Mouse (Mus musculus): ENCODE data around the gene Usp53. TPM values are rescaled to one million over a fixed set of nuclear protein-coding genes. Genes with fewer than 3 reads are reported as not detected.
A peak's percentile ranks its signal among the peaks of the same experiment; 100 is the strongest.

Usp53 gene
- polyA plus RNA-seq, 1 experiment = 1.7 TPM

DNA sequence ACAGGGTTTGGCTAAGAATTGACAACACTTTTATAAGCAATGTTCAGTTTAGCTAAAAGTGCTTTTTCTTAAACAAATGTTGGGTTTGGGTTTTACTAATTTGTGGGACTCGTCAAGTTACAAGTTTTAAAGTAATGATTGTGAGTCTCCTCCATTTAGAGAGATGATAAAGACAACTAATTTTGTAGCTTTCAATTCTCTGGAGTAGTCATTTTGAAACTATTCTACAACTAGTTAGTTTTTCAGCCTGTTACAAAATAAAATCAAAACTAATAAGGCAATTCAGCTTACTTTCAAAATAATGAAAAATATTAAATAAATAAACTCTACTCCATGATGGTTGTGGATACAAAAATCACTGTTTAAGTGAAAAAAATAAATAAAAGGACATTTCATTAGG, 51.8 kb downstream of the Usp53 start:
- H3ac ChIP-seq (ENCODE audit: control insufficient read depth, insufficient read length) = no peak overlapping the region
- H3K79me2 ChIP-seq (ENCODE audit: control insufficient read depth, insufficient read depth) = no peaks in the 10 kb centered on the region
- H3K4me3 ChIP-seq = no peak overlapping the region
- TF ChIP-seq MYOD1 (IDR thresholded peaks at IDR 0.05; ENCODE audit: control insufficient read depth in 1 of 3, insufficient read length in 2 of 3, low read depth in 2 of 3) (no peak), MAX (IDR thresholded peaks at IDR 0.05; ENCODE audit: low read depth) (no peak), POLR2AphosphoS2 (IDR thresholded peaks at IDR 0.05; ENCODE audit: insufficient read length, low read depth) (no peak), TCF12 (IDR thresholded peaks at IDR 0.05; ENCODE audit: insufficient read depth, poor library complexity, severe bottlenecking) (no peak), REST (IDR thresholded peaks at IDR 0.05; ENCODE audit: insufficient read depth, insufficient read length) (no peak), TCF3 (IDR thresholded peaks at IDR 0.05; ENCODE audit: insufficient read length, low read depth) (no peak), USF1 (IDR thresholded peaks at IDR 0.05; ENCODE audit: low read depth) (no peak), E2F4 (IDR thresholded peaks at IDR 0.05; ENCODE audit: insufficient read depth) (no peak), CEBPB (IDR thresholded peaks at IDR 0.05; ENCODE audit: insufficient read depth, poor library complexity, severe bottlenecking) (no peak), SRF (IDR thresholded peaks at IDR 0.05; ENCODE audit: control insufficient read depth, insufficient read length, low read depth) (no peak), POLR2A (IDR thresholded peaks at IDR 0.05; ENCODE audit: insufficient read length, low read depth) (no peak), MYOG (IDR thresholded peaks at IDR 0.05; ENCODE audit: control insufficient read depth in 1 of 3, insufficient read depth in 1 of 3, insufficient read length in 2 of 3, low read depth in 2 of 3) (no peak)
- H3K4me2 ChIP-seq (ENCODE audit: low read depth) = no peak overlapping the region
- no peaks in the 10 kb centered on the region for H3K27me3 ChIP-seq (ENCODE audit: control insufficient read depth, insufficient read depth, insufficient read length)
- H3K36me3 ChIP-seq (ENCODE audit: control insufficient read depth, insufficient read depth) = peaks cover 15% of the 10 kb centered on the region

DNA sequence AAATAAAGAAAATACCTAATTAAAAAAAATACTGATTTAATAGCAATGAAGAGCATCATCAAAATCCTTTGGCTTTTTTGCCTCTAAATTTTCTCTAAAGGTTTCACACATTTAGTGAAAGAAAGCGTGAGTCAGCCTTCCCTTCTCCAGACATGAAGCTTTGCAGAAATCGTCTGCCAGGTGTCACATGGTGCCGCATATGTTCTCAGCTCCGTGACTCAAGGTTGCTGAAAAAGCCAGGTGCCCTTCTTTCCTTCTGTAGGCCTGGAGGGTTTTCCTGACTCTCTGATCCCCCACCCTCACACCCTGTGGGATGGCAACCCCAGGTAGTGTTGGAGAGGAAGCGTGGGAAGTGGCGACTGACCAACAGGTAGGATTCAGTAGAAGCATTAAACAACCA, 54.6 kb downstream of the Usp53 start:
- Histone ChIP-seq H3K27me3 (ENCODE audit: control insufficient read depth, insufficient read depth, insufficient read length) (no peaks in the 10 kb centered on the region), H3K4me2 (ENCODE audit: low read depth) (no peak overlapping the region), H3ac (ENCODE audit: control insufficient read depth, insufficient read length) (no peak overlapping the region), H3K4me3 (no peak overlapping the region), H3K79me2 (ENCODE audit: control insufficient read depth, insufficient read depth) (peaks cover 9% of the 10 kb centered on the region), H3K36me3 (ENCODE audit: control insufficient read depth, insufficient read depth) (peaks cover 12% of the 10 kb centered on the region)
- TF ChIP-seq TCF3 (IDR thresholded peaks at IDR 0.05; ENCODE audit: insufficient read length, low read depth) (no peak), MYOD1 (IDR thresholded peaks at IDR 0.05; ENCODE audit: control insufficient read depth in 1 of 3, insufficient read length in 2 of 3, low read depth in 2 of 3) (no peak)

DNA sequence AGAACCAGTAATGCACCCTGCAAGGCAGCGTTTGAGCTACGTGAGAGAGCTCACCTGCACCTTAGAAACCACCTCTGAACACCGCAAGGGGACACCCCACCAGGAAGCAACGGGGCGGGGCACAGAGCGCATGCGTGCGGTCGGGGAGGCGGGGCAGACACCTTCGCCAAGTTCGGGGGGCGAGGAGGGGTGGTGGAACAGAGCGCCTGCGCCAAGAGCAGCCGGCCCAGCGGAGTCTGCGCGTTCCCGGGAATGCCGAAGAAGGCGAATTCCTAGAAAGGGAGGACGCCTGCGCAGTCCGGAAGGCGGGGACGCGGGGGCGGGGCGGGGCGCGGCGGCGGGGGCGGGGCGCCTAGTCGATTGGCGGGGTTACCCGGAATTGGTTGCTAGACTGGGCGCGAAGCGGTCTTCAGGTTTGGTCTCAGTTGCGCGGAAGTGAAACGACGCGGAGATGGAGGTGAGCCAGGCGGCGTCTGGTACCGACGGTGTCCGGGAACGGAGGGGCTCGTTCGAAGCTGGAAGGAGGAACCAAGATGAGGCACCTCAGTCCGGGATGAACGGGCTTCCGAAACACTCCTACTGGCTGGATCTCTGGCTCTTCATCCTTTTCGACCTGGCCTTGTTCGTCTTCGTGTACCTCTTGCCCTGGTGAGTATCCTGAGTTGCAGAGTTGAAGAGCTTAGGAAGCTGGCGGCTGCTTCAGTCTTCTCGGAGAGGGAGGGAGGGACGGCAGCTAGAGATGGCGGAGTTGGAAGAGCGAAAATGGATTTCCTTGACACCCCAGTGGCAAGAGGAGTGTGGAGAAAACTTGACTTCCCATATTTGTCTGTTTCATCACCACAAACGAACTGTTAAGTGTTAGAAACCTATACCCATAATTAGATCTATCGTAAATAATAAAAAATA, 60.0 kb downstream of the Usp53 start, which contains the start of gene 1810037I17Rik:
Gene 1810037I17Rik (plus strand): TSS at position 195 of the 906 bp plus-strand sequence.
- peak within 1 kb of the TSS; percentile 89 for H3K4me2 ChIP-seq (ENCODE audit: low read depth)
- H3K79me2 ChIP-seq (ENCODE audit: control insufficient read depth, insufficient read depth) = peaks cover 12% of the 10 kb centered on the region
- peak within 1 kb of the TSS; percentile 84 for H3K4me3 ChIP-seq
- no peaks in the 10 kb centered on the region for H3K27me3 ChIP-seq (ENCODE audit: control insufficient read depth, insufficient read depth, insufficient read length)
- no peaks in the 10 kb centered on the region for H3K36me3 ChIP-seq (ENCODE audit: control insufficient read depth, insufficient read depth)
- peak within 1 kb of the TSS; percentile 12 for H3ac ChIP-seq (ENCODE audit: control insufficient read depth, insufficient read length)
- TF ChIP-seq USF1 (IDR thresholded peaks at IDR 0.05; ENCODE audit: low read depth) (no peak), POLR2AphosphoS2 (IDR thresholded peaks at IDR 0.05; ENCODE audit: insufficient read length, low read depth) (peak; percentile 67), MYOG (IDR thresholded peaks at IDR 0.05; ENCODE audit: control insufficient read depth in 1 of 3, insufficient read depth in 1 of 3, insufficient read length in 2 of 3, low read depth in 2 of 3) (peak in 1 of 3 experiments; percentile 5)

DNA sequence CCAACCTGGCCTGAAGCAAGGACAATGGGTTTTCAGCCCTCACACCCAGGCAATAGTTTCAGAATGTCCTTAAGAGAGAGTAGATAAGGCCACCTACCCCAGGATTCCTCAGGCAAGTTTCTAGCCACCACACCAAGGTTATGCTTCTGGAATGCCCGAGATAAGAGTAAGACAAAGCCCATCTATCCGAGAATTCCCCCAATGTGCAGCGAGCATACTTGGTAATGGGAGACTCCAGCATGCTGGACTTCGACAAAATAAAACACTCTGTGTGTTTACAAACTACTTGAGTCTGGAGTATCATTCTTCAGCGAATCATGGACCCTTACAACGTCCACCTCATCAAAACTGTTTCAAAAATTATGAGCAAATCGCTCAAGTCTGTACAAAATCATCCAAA, 61.2 kb downstream of the Usp53 start:
- Histone ChIP-seq H3K4me2 (ENCODE audit: low read depth) (peak overlapping the region; percentile 89), H3K4me3 (peak overlapping the region; percentile 84), H3K79me2 (ENCODE audit: control insufficient read depth, insufficient read depth) (peaks cover 12% of the 10 kb centered on the region), H3K27me3 (ENCODE audit: control insufficient read depth, insufficient read depth, insufficient read length) (no peaks in the 10 kb centered on the region), H3ac (ENCODE audit: control insufficient read depth, insufficient read length) (no peak overlapping the region), H3K36me3 (ENCODE audit: control insufficient read depth, insufficient read depth) (no peaks in the 10 kb centered on the region)
- TF ChIP-seq TCF3 (IDR thresholded peaks at IDR 0.05; ENCODE audit: insufficient read length, low read depth) (no peak), MYOG (IDR thresholded peaks at IDR 0.05; ENCODE audit: control insufficient read depth in 1 of 3, insufficient read depth in 1 of 3, insufficient read length in 2 of 3, low read depth in 2 of 3) (no peak), POLR2A (IDR thresholded peaks at IDR 0.05; ENCODE audit: insufficient read length, low read depth) (no peak), REST (IDR thresholded peaks at IDR 0.05; ENCODE audit: insufficient read depth, insufficient read length) (no peak), SRF (IDR thresholded peaks at IDR 0.05; ENCODE audit: control insufficient read depth, insufficient read length, low read depth) (no peak), CEBPB (IDR thresholded peaks at IDR 0.05; ENCODE audit: insufficient read depth, poor library complexity, severe bottlenecking) (no peak), MYOD1 (IDR thresholded peaks at IDR 0.05; ENCODE audit: control insufficient read depth in 1 of 3, insufficient read length in 2 of 3, low read depth in 2 of 3) (no peak), MAX (IDR thresholded peaks at IDR 0.05; ENCODE audit: low read depth) (no peak), POLR2AphosphoS2 (IDR thresholded peaks at IDR 0.05; ENCODE audit: insufficient read length, low read depth) (no peak), USF1 (IDR thresholded peaks at IDR 0.05; ENCODE audit: low read depth) (no peak), E2F4 (IDR thresholded peaks at IDR 0.05; ENCODE audit: insufficient read depth) (no peak), TCF12 (IDR thresholded peaks at IDR 0.05; ENCODE audit: insufficient read depth, poor library complexity, severe bottlenecking) (no peak)
